Mouse (Mus musculus): ENCODE measurements at regions not wholly inside any gene's neighbourhood (a gene's known extent, or its start where the extent isn't known, plus 50 kb on each side); places are given as distances from the start of the nearest gene placed in this dataset.
A peak's percentile ranks its signal among the peaks of the same experiment; 100 is the strongest.

DNA sequence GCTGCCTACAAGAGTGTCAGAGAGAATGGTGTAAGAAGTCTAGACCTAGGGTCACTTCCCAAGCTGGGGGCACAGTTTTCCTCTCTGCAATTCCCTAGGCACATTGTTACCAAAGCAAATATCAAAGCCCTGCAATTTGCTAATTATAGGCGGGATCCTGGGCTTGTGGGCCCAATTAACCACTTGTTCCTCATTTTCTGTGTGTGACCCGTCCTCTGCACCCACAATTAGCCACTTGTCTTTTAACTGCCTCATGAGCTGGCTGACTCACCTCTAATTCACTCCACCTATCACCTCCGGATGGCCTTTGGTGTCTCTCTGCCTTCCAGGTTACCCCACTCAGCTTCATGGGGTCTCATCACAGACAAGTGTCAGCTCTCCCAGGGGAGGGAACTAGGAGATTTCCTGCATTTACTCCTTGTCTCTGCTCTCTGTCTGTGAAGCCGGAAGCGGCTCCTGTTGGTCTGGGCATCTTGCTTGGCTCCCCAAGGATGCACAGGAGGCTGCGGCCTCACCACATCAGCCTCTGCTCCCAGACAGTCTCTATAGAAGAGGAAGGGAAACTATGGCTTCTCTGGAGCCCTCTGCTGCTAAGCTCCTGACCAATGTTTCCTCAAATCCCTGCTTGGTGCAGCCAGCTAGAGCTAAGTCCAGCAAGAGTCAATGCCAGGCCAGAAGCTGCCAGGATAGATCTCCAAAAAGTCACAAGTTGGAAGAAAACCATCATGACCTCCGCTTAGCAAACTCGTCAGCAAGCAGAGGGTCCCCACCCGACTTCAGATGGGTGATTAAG lies 73.2 kb upstream of the Hes1 start:
- WGBS = 73% methylated on average over 9 of the region's 9 CpGs
- no peaks in the 10 kb centered on the region for H3K9me3 ChIP-seq (ENCODE audit: control insufficient read depth, low read length)
- H3K27me3 ChIP-seq (replicated peaks; ENCODE audit: control insufficient read depth, insufficient read depth, low read length) = no peaks in the 10 kb centered on the region
- peaks cover 18% of the 10 kb centered on the region for H3K4me1 ChIP-seq (ENCODE audit: control insufficient read depth, insufficient read depth, low read length)
- no peak for ATAC-seq (ENCODE audit: low read depth)
- no peak overlapping the region for H3K4me3 ChIP-seq (ENCODE audit: low read depth, low read length)
- no peak overlapping the region for H3K9ac ChIP-seq (ENCODE audit: low read depth, low read length)
- no peak overlapping the region for H3K27ac ChIP-seq (replicated peaks; ENCODE audit: low read depth, low read length)
- no peak for DNase-seq (ENCODE audit: low spot score)
- H3K4me2 ChIP-seq (ENCODE audit: low read depth, low read length) = no peak overlapping the region
- H3K36me3 ChIP-seq (ENCODE audit: control insufficient read depth, insufficient read depth, low read length) = no peaks in the 10 kb centered on the region

GRCm38 (mm10) chr16:29991876-29992380 lies 72.3 kb upstream of the Hes1 start:
- Histone ChIP-seq H3K9me3 (ENCODE audit: control insufficient read depth, low read length) (no peaks in the 10 kb centered on the region), H3K36me3 (ENCODE audit: control insufficient read depth, insufficient read depth, low read length) (no peaks in the 10 kb centered on the region), H3K27ac (replicated peaks; ENCODE audit: low read depth, low read length) (no peak overlapping the region), H3K4me1 (ENCODE audit: control insufficient read depth, insufficient read depth, low read length) (peaks cover 27% of the 10 kb centered on the region), H3K4me2 (ENCODE audit: low read depth, low read length) (no peak overlapping the region), H3K27me3 (replicated peaks; ENCODE audit: control insufficient read depth, insufficient read depth, low read length) (no peaks in the 10 kb centered on the region), H3K4me3 (ENCODE audit: low read depth, low read length) (no peak overlapping the region), H3K9ac (ENCODE audit: low read depth, low read length) (no peak overlapping the region)
- ATAC-seq (ENCODE audit: low read depth) (no peak), DNase-seq (ENCODE audit: low spot score) (no peak)
- WGBS = 83% methylated on average over 8 of the region's 8 CpGs

DNA sequence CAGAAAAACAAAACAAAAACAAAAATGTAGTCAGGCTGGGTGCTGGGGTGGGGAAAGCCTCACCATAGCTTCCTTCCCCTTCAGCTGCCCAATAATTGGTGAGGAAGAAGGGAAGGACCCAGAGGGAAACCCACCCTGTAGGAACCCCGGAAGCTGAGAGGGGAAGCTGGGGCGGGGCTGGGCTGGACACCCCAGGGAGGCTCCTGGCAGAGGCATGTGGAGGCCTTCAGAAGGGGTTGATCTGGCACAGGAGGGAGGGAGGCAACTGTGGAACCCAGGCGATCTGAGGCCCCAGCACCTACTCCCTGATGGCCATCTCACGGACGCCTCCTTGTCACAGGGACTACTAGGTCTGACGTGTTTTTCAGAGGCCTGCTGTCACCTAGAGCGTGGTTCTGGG lies 71.1 kb upstream of the Hes1 start:
- H3K9ac ChIP-seq (ENCODE audit: low read depth, low read length) = no peak overlapping the region
- no peaks in the 10 kb centered on the region for H3K36me3 ChIP-seq (ENCODE audit: control insufficient read depth, insufficient read depth, low read length)
- no peak for ATAC-seq (ENCODE audit: low read depth)
- H3K27me3 ChIP-seq (replicated peaks; ENCODE audit: control insufficient read depth, insufficient read depth, low read length) = no peaks in the 10 kb centered on the region
- WGBS = 68% methylated on average over 7 of the region's 7 CpGs
- H3K4me1 ChIP-seq (ENCODE audit: control insufficient read depth, insufficient read depth, low read length) = peaks cover 30% of the 10 kb centered on the region
- DNase-seq (ENCODE audit: low spot score) = no peak
- H3K4me2 ChIP-seq (ENCODE audit: low read depth, low read length) = no peak overlapping the region
- no peaks in the 10 kb centered on the region for H3K9me3 ChIP-seq (ENCODE audit: control insufficient read depth, low read length)
- no peak overlapping the region for H3K27ac ChIP-seq (replicated peaks; ENCODE audit: low read depth, low read length)
- H3K4me3 ChIP-seq (ENCODE audit: low read depth, low read length) = no peak overlapping the region

DNA sequence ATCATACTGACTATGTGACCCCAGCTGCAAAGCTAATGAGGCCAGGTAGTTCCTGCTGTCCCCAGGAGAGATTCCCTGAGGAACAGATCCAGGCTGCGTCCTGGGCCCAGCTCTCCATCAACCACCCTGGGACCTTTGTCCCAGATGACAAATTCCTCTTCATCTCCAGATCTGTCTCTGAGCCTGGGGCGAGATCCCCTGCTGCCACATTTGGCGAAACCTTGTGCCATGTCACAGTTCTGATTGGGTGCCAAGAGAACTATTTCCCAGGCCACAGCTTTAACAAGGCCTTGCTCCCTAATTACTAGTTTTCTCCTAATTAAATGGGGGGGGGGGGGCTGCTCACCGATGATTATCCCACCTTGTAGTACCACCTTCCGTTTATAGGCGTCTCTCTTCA lies 70.6 kb upstream of the Hes1 start:
- H3K27me3 ChIP-seq (replicated peaks; ENCODE audit: control insufficient read depth, insufficient read depth, low read length) = no peaks in the 10 kb centered on the region
- no peak overlapping the region for H3K27ac ChIP-seq (replicated peaks; ENCODE audit: low read depth, low read length)
- no peak overlapping the region for H3K9ac ChIP-seq (ENCODE audit: low read depth, low read length)
- WGBS = 61% methylated on average over 6 of the region's 6 CpGs
- H3K9me3 ChIP-seq (ENCODE audit: control insufficient read depth, low read length) = no peaks in the 10 kb centered on the region
- no peak for ATAC-seq (ENCODE audit: low read depth)
- H3K4me2 ChIP-seq (ENCODE audit: low read depth, low read length) = no peak overlapping the region
- H3K36me3 ChIP-seq (ENCODE audit: control insufficient read depth, insufficient read depth, low read length) = no peaks in the 10 kb centered on the region
- peaks cover 30% of the 10 kb centered on the region for H3K4me1 ChIP-seq (ENCODE audit: control insufficient read depth, insufficient read depth, low read length)
- DNase-seq (ENCODE audit: low spot score) = no peak
- no peak overlapping the region for H3K4me3 ChIP-seq (ENCODE audit: low read depth, low read length)

DNA sequence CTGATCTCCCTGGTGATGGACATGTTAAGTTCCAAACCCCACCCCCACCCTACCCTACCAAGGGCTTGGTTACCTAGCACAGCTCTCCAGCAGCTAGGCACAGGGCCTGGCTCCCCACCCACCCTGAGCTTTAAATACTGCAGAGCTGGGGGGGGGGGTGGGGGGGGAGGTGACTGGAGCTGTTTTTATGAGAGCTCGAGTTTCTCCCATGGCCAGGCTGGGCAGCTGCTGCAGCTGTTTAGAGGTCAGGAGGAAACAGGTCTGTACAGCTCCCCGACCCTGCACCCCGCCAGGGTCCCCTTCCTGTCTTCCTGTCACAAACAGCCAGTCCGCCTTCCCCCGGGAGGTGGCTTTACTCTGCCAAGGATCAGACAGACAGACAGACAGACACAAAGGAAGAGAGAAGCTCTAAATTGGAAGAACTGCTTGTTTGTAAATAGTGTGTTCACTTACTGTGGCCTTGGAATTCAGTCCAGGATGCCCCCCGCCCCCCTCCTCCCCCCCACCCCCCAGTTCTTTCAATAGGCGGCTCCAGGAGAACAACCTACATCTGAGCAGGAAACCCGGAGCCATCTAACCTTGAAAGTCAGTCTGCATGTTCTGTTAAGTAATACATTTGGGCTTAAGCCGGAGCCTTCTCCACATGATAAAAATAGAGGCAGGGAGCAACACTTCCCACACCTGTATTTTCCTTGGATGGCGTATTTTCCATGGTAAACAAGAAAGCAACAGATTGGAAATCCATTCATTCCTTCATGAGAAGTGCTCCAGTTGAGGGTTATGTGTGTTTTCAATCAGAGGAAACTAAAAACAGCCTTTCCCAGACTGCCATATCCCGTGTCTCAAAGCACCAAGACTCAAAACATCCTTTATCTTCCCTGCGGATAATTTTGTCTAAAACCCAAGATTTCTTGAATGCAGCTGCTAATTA lies 67.8 kb upstream of the Hes1 start:
- Histone ChIP-seq H3K27ac (replicated peaks; ENCODE audit: low read depth, low read length) (peak overlapping the region; percentile 78), H3K4me3 (ENCODE audit: low read depth, low read length) (no peak overlapping the region), H3K9ac (ENCODE audit: low read depth, low read length) (no peak overlapping the region), H3K4me1 (ENCODE audit: control insufficient read depth, insufficient read depth, low read length) (peaks cover 30% of the 10 kb centered on the region), H3K9me3 (ENCODE audit: control insufficient read depth, low read length) (no peaks in the 10 kb centered on the region), H3K36me3 (ENCODE audit: control insufficient read depth, insufficient read depth, low read length) (no peaks in the 10 kb centered on the region), H3K27me3 (replicated peaks; ENCODE audit: control insufficient read depth, insufficient read depth, low read length) (no peaks in the 10 kb centered on the region), H3K4me2 (ENCODE audit: low read depth, low read length) (peak overlapping the region; percentile 13; the same call in 1 of the 2 replicates)
- WGBS = 14% methylated on average over 9 of the region's 12 CpGs
- DNase-seq (ENCODE audit: low spot score) (peak; percentile 75), ATAC-seq (ENCODE audit: low read depth) (peak; percentile 70)

- ATAC-seq (ENCODE audit: low read depth) = no peak
- no peaks in the 10 kb centered on the region for H3K36me3 ChIP-seq (ENCODE audit: control insufficient read depth, insufficient read depth, low read length)
- no peak overlapping the region for H3K4me3 ChIP-seq (ENCODE audit: low read depth, low read length)
Measured at GRCm38 (mm10) chr16:30000166-30000565, 64.0 kb upstream of the Hes1 start.

DNA sequence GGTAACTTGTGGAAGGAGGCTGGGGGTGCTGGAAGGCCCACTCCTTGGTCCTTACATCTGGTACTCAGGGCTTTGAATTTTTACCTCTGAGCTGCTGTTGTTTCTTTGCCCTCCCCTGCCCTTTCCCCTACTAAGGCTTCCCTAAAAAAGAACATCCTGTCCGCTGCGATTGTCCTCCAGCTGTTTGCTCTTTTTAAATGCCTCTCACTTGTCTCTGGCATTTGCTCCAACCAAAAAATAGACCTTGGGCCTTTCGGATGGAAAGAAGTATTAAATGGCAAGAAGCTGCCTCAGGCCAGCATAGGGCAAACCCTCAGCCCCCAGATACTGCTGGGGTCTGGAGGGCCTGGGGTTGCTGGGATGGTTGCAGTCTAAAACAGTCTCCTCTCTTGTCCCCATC lies 59.1 kb upstream of the Hes1 start:
- Histone ChIP-seq H3K4me1 (ENCODE audit: control insufficient read depth, insufficient read depth, low read length) (peaks cover 30% of the 10 kb centered on the region), H3K36me3 (ENCODE audit: control insufficient read depth, insufficient read depth, low read length) (no peaks in the 10 kb centered on the region), H3K4me3 (ENCODE audit: low read depth, low read length) (no peak overlapping the region), H3K27ac (replicated peaks; ENCODE audit: low read depth, low read length) (no peak overlapping the region), H3K9me3 (ENCODE audit: control insufficient read depth, low read length) (no peaks in the 10 kb centered on the region), H3K9ac (ENCODE audit: low read depth, low read length) (no peak overlapping the region), H3K4me2 (ENCODE audit: low read depth, low read length) (no peak overlapping the region), H3K27me3 (replicated peaks; ENCODE audit: control insufficient read depth, insufficient read depth, low read length) (no peaks in the 10 kb centered on the region)
- DNase-seq (ENCODE audit: low spot score) (no peak), ATAC-seq (ENCODE audit: low read depth) (no peak)
- WGBS = 39% methylated on average over 3 of the region's 3 CpGs

More at GRCm38 (mm10) chr16:30000166-30000565, 64.0 kb upstream of the Hes1 start:
- no peak overlapping the region for H3K27ac ChIP-seq (replicated peaks; ENCODE audit: low read depth, low read length)
- H3K4me1 ChIP-seq (ENCODE audit: control insufficient read depth, insufficient read depth, low read length) = peaks cover 25% of the 10 kb centered on the region
- H3K9me3 ChIP-seq (ENCODE audit: control insufficient read depth, low read length) = no peaks in the 10 kb centered on the region
- H3K4me2 ChIP-seq (ENCODE audit: low read depth, low read length) = no peak overlapping the region
- 73% methylated on average over 2 of the region's 2 CpGs for WGBS
- no peaks in the 10 kb centered on the region for H3K27me3 ChIP-seq (replicated peaks; ENCODE audit: control insufficient read depth, insufficient read depth, low read length)
- H3K9ac ChIP-seq (ENCODE audit: low read depth, low read length) = no peak overlapping the region
- DNase-seq (ENCODE audit: low spot score) = no peak

DNA sequence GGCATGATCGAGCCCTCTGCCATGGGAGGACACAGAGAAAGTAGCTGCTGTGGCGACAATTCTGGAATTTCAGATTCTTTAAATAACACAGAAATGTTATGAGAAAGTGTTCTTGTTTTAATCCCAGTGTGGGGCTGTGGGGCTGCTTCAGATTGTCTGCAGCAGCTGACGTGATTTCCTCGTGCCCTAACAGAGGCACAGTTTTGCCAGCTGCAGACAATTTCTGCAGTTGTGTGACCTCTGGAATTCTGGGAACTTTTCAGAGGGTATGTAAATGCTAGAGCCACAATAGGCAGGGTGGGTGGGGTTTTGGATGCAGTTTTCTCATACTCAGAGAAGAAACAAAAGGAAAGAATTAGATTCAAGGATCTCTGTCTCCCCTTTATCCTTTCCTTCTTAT lies 57.4 kb upstream of the Hes1 start:
- no peak overlapping the region for H3K9ac ChIP-seq (ENCODE audit: low read depth, low read length)
- H3K4me3 ChIP-seq (ENCODE audit: low read depth, low read length) = no peak overlapping the region
- no peaks in the 10 kb centered on the region for H3K27me3 ChIP-seq (replicated peaks; ENCODE audit: control insufficient read depth, insufficient read depth, low read length)
- H3K4me2 ChIP-seq (ENCODE audit: low read depth, low read length) = no peak overlapping the region; the same call in 1 of the 2 replicates
- DNase-seq (ENCODE audit: low spot score) = peak; percentile 84
- no peaks in the 10 kb centered on the region for H3K36me3 ChIP-seq (ENCODE audit: control insufficient read depth, insufficient read depth, low read length)
- peaks cover 33% of the 10 kb centered on the region for H3K4me1 ChIP-seq (ENCODE audit: control insufficient read depth, insufficient read depth, low read length)
- no peak for ATAC-seq (ENCODE audit: low read depth)
- WGBS = 29% methylated on average over 4 of the region's 4 CpGs
- H3K27ac ChIP-seq (replicated peaks; ENCODE audit: low read depth, low read length) = no peak overlapping the region; the same call in 1 of the 2 replicates
- H3K9me3 ChIP-seq (ENCODE audit: control insufficient read depth, low read length) = no peaks in the 10 kb centered on the region

All from embryonic facial prominence, embryonic 14.5 days (tissue).